Mouse (Mus musculus): ENCODE results near the gene Alkbh5. TPM values are rescaled to one million over a fixed set of nuclear protein-coding genes. Genes with fewer than 3 reads are reported as not detected.
"Not testable (repeated sequence)": the region's sequence is repeated elsewhere in the genome, so short reads cannot be mapped to it uniquely, and the experiment has no call there.

Alkbh5 gene
- total and polyA plus RNA-seq, 2 experiments from 2014 or later, result 34.9 to 51.3 TPM

- WGBS, result under 1% methylated on average over 75 of the region's 93 CpGs
- peak; percentile 37 for DNase-seq (ENCODE audit: low spot score)
- Histone ChIP-seq H3K36me3 (replicated peaks; ENCODE audit: control insufficient read depth, insufficient read depth, low read length) (peaks cover 7% of the 10 kb centered on the region; the same call in 1 of the 2 replicates), H3K9me3 (replicated peaks; ENCODE audit: control insufficient read depth, low read length) (no peaks in the 10 kb centered on the region), H3K27me3 (ENCODE audit: control insufficient read depth, insufficient read depth, low read length) (no peaks in the 10 kb centered on the region), H3K4me1 (ENCODE audit: control insufficient read depth, insufficient read depth) (peaks cover 35% of the 10 kb centered on the region), H3K9ac (replicated peaks; ENCODE audit: low read depth, low read length) (peak overlapping the region; percentile 89), H3K4me3 (ENCODE audit: low read depth, low read length) (peak overlapping the region; percentile 95), H3K4me2 (ENCODE audit: low read depth, low read length) (peak overlapping the region; percentile 99), H3K27ac (ENCODE audit: low read depth) (peak overlapping the region; percentile 99)
- TF ChIP-seq EP300 (IDR thresholded peaks at IDR 0.05; ENCODE audit: low read depth), result no peak
- TF ChIP-seq CTCF (IDR thresholded peaks at IDR 0.05; ENCODE audit: low read depth), result no peak
- ATAC-seq (ENCODE audit: insufficient read depth, low read depth), result peak; percentile 18
Observed at GRCm38 (mm10) chr11:60538371-60539281, 2.4 kb downstream of the Alkbh5 start.

GRCm38 (mm10) chr11:60539540-60539939 lies 3.4 kb downstream of the Alkbh5 start:
- TF ChIP-seq CTCF (IDR thresholded peaks at IDR 0.05; ENCODE audit: low read depth), result no peak
- no peak for TF ChIP-seq EP300 (IDR thresholded peaks at IDR 0.05; ENCODE audit: low read depth)
- no peak for DNase-seq (ENCODE audit: low spot score)
- H3K27ac ChIP-seq (ENCODE audit: low read depth), result no peak overlapping the region
- ATAC-seq (ENCODE audit: insufficient read depth, low read depth), result no peak
- H3K4me3 ChIP-seq (ENCODE audit: low read depth, low read length), result peak overlapping the region; percentile 95
- 7% methylated on average over 2 of the region's 2 CpGs for WGBS
- peaks cover 13% of the 10 kb centered on the region; the same call in 1 of the 2 replicates for H3K36me3 ChIP-seq (replicated peaks; ENCODE audit: control insufficient read depth, insufficient read depth, low read length)
- no peaks in the 10 kb centered on the region for H3K9me3 ChIP-seq (replicated peaks; ENCODE audit: control insufficient read depth, low read length)
- no peaks in the 10 kb centered on the region for H3K27me3 ChIP-seq (ENCODE audit: control insufficient read depth, insufficient read depth, low read length)
- peak overlapping the region; percentile 89 for H3K9ac ChIP-seq (replicated peaks; ENCODE audit: low read depth, low read length)
- H3K4me1 ChIP-seq (ENCODE audit: control insufficient read depth, insufficient read depth), result peaks cover 42% of the 10 kb centered on the region
- H3K4me2 ChIP-seq (ENCODE audit: low read depth, low read length), result peak overlapping the region; percentile 99

GRCm38 (mm10) chr11:60540002-60540610 lies 3.9 kb downstream of the Alkbh5 start:
- TF ChIP-seq EP300 (IDR thresholded peaks at IDR 0.05; ENCODE audit: low read depth), result no peak
- no peak for TF ChIP-seq CTCF (IDR thresholded peaks at IDR 0.05; ENCODE audit: low read depth)
- Histone ChIP-seq H3K9me3 (replicated peaks; ENCODE audit: control insufficient read depth, low read length) (no peaks in the 10 kb centered on the region), H3K36me3 (replicated peaks; ENCODE audit: control insufficient read depth, insufficient read depth, low read length) (peaks cover 13% of the 10 kb centered on the region; the same call in 1 of the 2 replicates), H3K4me1 (ENCODE audit: control insufficient read depth, insufficient read depth) (peaks cover 46% of the 10 kb centered on the region), H3K27me3 (ENCODE audit: control insufficient read depth, insufficient read depth, low read length) (no peaks in the 10 kb centered on the region), H3K4me2 (ENCODE audit: low read depth, low read length) (peak overlapping the region; percentile 99), H3K9ac (replicated peaks; ENCODE audit: low read depth, low read length) (peak overlapping the region; percentile 51), H3K4me3 (ENCODE audit: low read depth, low read length) (peak overlapping the region; percentile 95), H3K27ac (ENCODE audit: low read depth) (peak overlapping the region; percentile 43; the same call in 1 of the 2 replicates)
- 5% methylated on average over 4 of the region's 4 CpGs for WGBS
- ATAC-seq (ENCODE audit: insufficient read depth, low read depth) (no peak), DNase-seq (ENCODE audit: low spot score) (peak; percentile 16)

- Histone ChIP-seq H3K4me3 (ENCODE audit: low read depth, low read length) (peak overlapping the region; percentile 95), H3K36me3 (replicated peaks; ENCODE audit: control insufficient read depth, insufficient read depth, low read length) (peaks cover 13% of the 10 kb centered on the region; the same call in 1 of the 2 replicates), H3K27me3 (ENCODE audit: control insufficient read depth, insufficient read depth, low read length) (no peaks in the 10 kb centered on the region), H3K27ac (ENCODE audit: low read depth) (peak overlapping the region; percentile 43; the same call in 1 of the 2 replicates), H3K4me1 (ENCODE audit: control insufficient read depth, insufficient read depth) (peaks cover 53% of the 10 kb centered on the region), H3K4me2 (ENCODE audit: low read depth, low read length) (peak overlapping the region; percentile 99), H3K9me3 (replicated peaks; ENCODE audit: control insufficient read depth, low read length) (no peaks in the 10 kb centered on the region), H3K9ac (replicated peaks; ENCODE audit: low read depth, low read length) (peak overlapping the region; percentile 51)
- TF ChIP-seq EP300 (IDR thresholded peaks at IDR 0.05; ENCODE audit: low read depth) (no peak), CTCF (IDR thresholded peaks at IDR 0.05; ENCODE audit: low read depth) (no peak)
- 41% methylated on average over 2 of the region's 2 CpGs for WGBS
- DNase-seq (ENCODE audit: low spot score) (no peak), ATAC-seq (ENCODE audit: insufficient read depth, low read depth) (no peak)
Observed at GRCm38 (mm10) chr11:60540761-60541160, 4.6 kb downstream of the Alkbh5 start.

GRCm38 (mm10) chr11:60541831-60542230 lies 5.7 kb downstream of the Alkbh5 start:
- Histone ChIP-seq H3K36me3 (replicated peaks; ENCODE audit: control insufficient read depth, insufficient read depth, low read length) (peaks cover 13% of the 10 kb centered on the region; the same call in 1 of the 2 replicates), H3K27me3 (ENCODE audit: control insufficient read depth, insufficient read depth, low read length) (no peaks in the 10 kb centered on the region), H3K27ac (ENCODE audit: low read depth) (no peak overlapping the region), H3K4me3 (ENCODE audit: low read depth, low read length) (no peak overlapping the region), H3K4me2 (ENCODE audit: low read depth, low read length) (no peak overlapping the region), H3K9ac (replicated peaks; ENCODE audit: low read depth, low read length) (no peak overlapping the region), H3K4me1 (ENCODE audit: control insufficient read depth, insufficient read depth) (peaks cover 58% of the 10 kb centered on the region), H3K9me3 (replicated peaks; ENCODE audit: control insufficient read depth, low read length) (no peaks in the 10 kb centered on the region)
- ATAC-seq (ENCODE audit: insufficient read depth, low read depth) (no peak), DNase-seq (ENCODE audit: low spot score) (no peak)
- TF ChIP-seq CTCF (IDR thresholded peaks at IDR 0.05; ENCODE audit: low read depth), result no peak
- no peak for TF ChIP-seq EP300 (IDR thresholded peaks at IDR 0.05; ENCODE audit: low read depth)
- 72% methylated on average over 6 of the region's 6 CpGs for WGBS

- H3K36me3 ChIP-seq (replicated peaks; ENCODE audit: control insufficient read depth, insufficient read depth, low read length), result peaks cover 25% of the 10 kb centered on the region
- not testable (repeated sequence) for H3K27me3 ChIP-seq (ENCODE audit: control insufficient read depth, insufficient read depth, low read length); H3K4me2 ChIP-seq (ENCODE audit: low read depth, low read length); H3K27ac ChIP-seq (ENCODE audit: low read depth); ATAC-seq (ENCODE audit: insufficient read depth, low read depth); H3K9me3 ChIP-seq (replicated peaks; ENCODE audit: control insufficient read depth, low read length); H3K9ac ChIP-seq (replicated peaks; ENCODE audit: low read depth, low read length); DNase-seq (ENCODE audit: low spot score); H3K4me3 ChIP-seq (ENCODE audit: low read depth, low read length)
- WGBS, result 73% methylated on average over 5 of the region's 5 CpGs
- H3K4me1 ChIP-seq (ENCODE audit: control insufficient read depth, insufficient read depth), result peaks cover 65% of the 10 kb centered on the region
Observed at GRCm38 (mm10) chr11:60543211-60543610, 7.0 kb downstream of the Alkbh5 start.

All from heart, postnatal 0 days (tissue).